Mouse (Mus musculus) heart, postnatal 0 days (tissue): ENCODE measurements at regions not wholly inside any gene's neighbourhood (a gene's known extent, or its start where the extent isn't known, plus 50 kb on each side); places are given as distances from the start of the nearest gene placed in this dataset.

ENCODE experiments used
- ATAC-seq: fragments of 200-750 bp; cut with Nextera tagmentation; 2 replicates; pipeline ENCODE4 v1.8.0; 2017; ENCODE audit warnings: low read depth, moderate number of reproducible peaks, moderate library complexity; ENCODE audit not compliant: insufficient read depth
- DNase-seq: peaks from one replicate; pipeline ENCODE4 v3.0.0-alpha.2; 2016; ENCODE audit warnings: low spot score
- H3K27ac ChIP-seq: fragments of 300-500 bp; sonication (generic); 2 replicates; pipeline ENCODE4 v1.5.1; 2014; ENCODE audit warnings: low read depth, mild to moderate bottlenecking
- H3K27me3 ChIP-seq: fragments of 300-500 bp; sonication (generic); 2 replicates; pipeline ENCODE4 v1.6.1; 2014; ENCODE audit warnings: low read length, mixed read lengths; ENCODE audit not compliant: control insufficient read depth, insufficient read depth
- H3K36me3 ChIP-seq: fragments of 300-500 bp; sonication (generic); replicated peaks from 2 replicates; pipeline ENCODE4 v1.6.1; 2014; ENCODE audit warnings: low read length, mixed read lengths; ENCODE audit not compliant: control insufficient read depth, insufficient read depth
- H3K4me1 ChIP-seq: fragments of 300-500 bp; sonication (generic); 2 replicates; pipeline ENCODE4 v1.6.1; 2014; ENCODE audit warnings: antibody characterized with exemption; ENCODE audit not compliant: control insufficient read depth, insufficient read depth
- H3K4me2 ChIP-seq: fragments of 300-500 bp; sonication (generic); 2 replicates; pipeline ENCODE4 v1.6.1; 2014; ENCODE audit warnings: low read depth, mild to moderate bottlenecking, low read length, moderate library complexity
- H3K4me3 ChIP-seq: fragments of 300-500 bp; sonication (generic); 2 replicates; pipeline ENCODE4 v1.5.1; 2014; ENCODE audit warnings: low read depth, low read length
- H3K9ac ChIP-seq: fragments of 300-500 bp; sonication (generic); replicated peaks from 2 replicates; pipeline ENCODE4 v1.6.1; 2014; ENCODE audit warnings: low read depth, low read length, mixed read lengths
- H3K9me3 ChIP-seq: fragments of 300-500 bp; sonication (generic); replicated peaks from 2 replicates; pipeline ENCODE4 v1.6.1; 2016; ENCODE audit warnings: low read length; ENCODE audit not compliant: control insufficient read depth
- CTCF ChIP-seq: IDR thresholded peaks from 2 replicates; pipeline ENCODE4 v1.5.1; 2016; ENCODE audit warnings: antibody characterized with exemption, control low read depth, low read depth
- EP300 ChIP-seq: IDR thresholded peaks from 2 replicates; pipeline ENCODE4 v1.6.1; 2016; ENCODE audit warnings: antibody characterized with exemption, low read depth
- WGBS: fragments of 180-500 bp; shearing (Covaris S2); extraction: QIAGEN DNeasy Blood & Tissue Kit; methylation state at CpG from one replicate; pipeline ENCODE4 v1.1.7; 2014; 5-methylcytosine and 5-hydroxymethylcytosine counted together

GRCm38 (mm10) chr16:25058812-25059501, 227.7 kb upstream of the Tprg start:
- TF ChIP-seq CTCF (no peak), EP300 (peak; percentile 100)
- DNase-seq = peak; percentile 100
- peak; percentile 95 for ATAC-seq

DNA sequence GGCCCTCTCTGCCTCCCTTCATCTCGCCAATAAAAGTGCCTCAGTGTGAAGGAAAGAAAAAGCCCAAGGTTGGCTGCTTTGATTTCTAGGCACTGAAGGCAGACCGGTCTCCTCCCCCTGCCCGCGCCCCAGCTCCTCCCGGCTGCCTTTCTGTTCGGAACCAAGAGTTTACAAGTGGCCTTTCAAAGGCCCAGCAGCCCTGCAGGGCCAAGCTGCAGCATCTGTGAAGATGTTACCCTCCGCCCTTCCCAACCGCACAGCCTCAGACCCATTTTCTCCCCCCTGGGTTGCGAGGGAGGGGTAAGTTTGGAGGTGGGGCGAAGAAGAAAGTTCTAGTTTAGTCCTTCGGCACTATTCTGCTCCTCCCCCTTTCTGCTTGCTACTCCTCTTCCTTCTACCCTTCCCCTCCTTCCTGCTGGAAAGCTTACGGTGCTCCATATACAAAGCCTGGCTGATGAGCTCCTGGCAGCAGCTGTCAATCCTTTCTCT, 227.1 kb upstream of the Tprg start:
- Histone ChIP-seq H3K4me1 (peaks cover 33% of the 10 kb centered on the region), H3K9me3 (no peaks in the 10 kb centered on the region), H3K4me2 (peak overlapping the region; percentile 64), H3K4me3 (peak overlapping the region; percentile 61), H3K27me3 (no peaks in the 10 kb centered on the region), H3K9ac (peak overlapping the region; percentile 66), H3K36me3 (no peaks in the 10 kb centered on the region), H3K27ac (peak overlapping the region; percentile 99)
- WGBS = 3% methylated on average over 12 of the region's 12 CpGs
- ATAC-seq (peak; percentile 14), DNase-seq (peak; percentile 80)
- TF ChIP-seq EP300 (no peak; the same call in 1 of the 2 replicates), CTCF (no peak)

More at GRCm38 (mm10) chr16:25058812-25059501, 227.7 kb upstream of the Tprg start:
- peak overlapping the region; percentile 99 for H3K27ac ChIP-seq
- H3K27me3 ChIP-seq = no peaks in the 10 kb centered on the region
- peak overlapping the region; percentile 64 for H3K4me2 ChIP-seq
- H3K4me1 ChIP-seq = peaks cover 29% of the 10 kb centered on the region
- H3K36me3 ChIP-seq = no peaks in the 10 kb centered on the region
- peak overlapping the region; percentile 61 for H3K4me3 ChIP-seq
- no peaks in the 10 kb centered on the region for H3K9me3 ChIP-seq
- under 1% methylated on average over 36 of the region's 36 CpGs for WGBS
- peak overlapping the region; percentile 79 for H3K9ac ChIP-seq

DNA sequence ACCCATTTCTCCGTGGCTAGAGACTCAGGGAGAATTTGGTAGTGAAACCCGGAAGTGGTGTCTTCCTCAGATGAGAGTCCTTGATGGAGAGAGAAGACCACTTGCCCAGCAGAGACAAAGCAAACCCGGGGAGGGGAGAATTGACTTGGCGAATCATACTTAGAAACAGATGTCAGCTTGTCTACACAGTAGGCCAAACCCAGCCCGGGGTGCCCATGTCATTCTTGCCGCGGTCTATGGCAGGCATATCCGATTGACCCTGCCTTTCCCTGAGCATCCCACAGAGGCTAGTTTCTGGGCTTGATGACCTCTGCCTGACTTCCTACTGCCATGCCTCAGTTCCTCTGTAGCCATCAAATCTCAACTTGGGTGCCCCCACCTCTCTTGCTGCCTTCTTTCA, 226.4 kb upstream of the Tprg start:
- no peak for ATAC-seq
- Histone ChIP-seq H3K36me3 (no peaks in the 10 kb centered on the region), H3K9ac (0 out of 2 replicates have a peak overlapping the region, but pooled peaks have one; percentile 66), H3K9me3 (no peaks in the 10 kb centered on the region), H3K27ac (peak overlapping the region; percentile 99), H3K4me1 (peaks cover 33% of the 10 kb centered on the region), H3K4me2 (peak overlapping the region; percentile 64; the same call in 1 of the 2 replicates), H3K27me3 (no peaks in the 10 kb centered on the region), H3K4me3 (no peak overlapping the region)
- no peak for DNase-seq
- TF ChIP-seq EP300 = no peak
- TF ChIP-seq CTCF = no peak
- WGBS = 84% methylated on average over 8 of the region's 8 CpGs

- H3K4me2 ChIP-seq = no peak overlapping the region
- DNase-seq (peak; percentile 60), ATAC-seq (no peak)
- H3K4me3 ChIP-seq = no peak overlapping the region
- TF ChIP-seq EP300 (no peak), CTCF (no peak)
- WGBS = 61% methylated on average over 4 of the region's 4 CpGs
- H3K4me1 ChIP-seq = peaks cover 38% of the 10 kb centered on the region
- H3K9me3 ChIP-seq = no peaks in the 10 kb centered on the region
- H3K27me3 ChIP-seq = no peaks in the 10 kb centered on the region
- H3K9ac ChIP-seq = no peak overlapping the region
- 0 out of 2 replicates have a peak overlapping the region, but pooled peaks have one; percentile 23 for H3K27ac ChIP-seq
- no peaks in the 10 kb centered on the region for H3K36me3 ChIP-seq
Measured at GRCm38 (mm10) chr16:25061631-25062030, 225.0 kb upstream of the Tprg start.

DNA sequence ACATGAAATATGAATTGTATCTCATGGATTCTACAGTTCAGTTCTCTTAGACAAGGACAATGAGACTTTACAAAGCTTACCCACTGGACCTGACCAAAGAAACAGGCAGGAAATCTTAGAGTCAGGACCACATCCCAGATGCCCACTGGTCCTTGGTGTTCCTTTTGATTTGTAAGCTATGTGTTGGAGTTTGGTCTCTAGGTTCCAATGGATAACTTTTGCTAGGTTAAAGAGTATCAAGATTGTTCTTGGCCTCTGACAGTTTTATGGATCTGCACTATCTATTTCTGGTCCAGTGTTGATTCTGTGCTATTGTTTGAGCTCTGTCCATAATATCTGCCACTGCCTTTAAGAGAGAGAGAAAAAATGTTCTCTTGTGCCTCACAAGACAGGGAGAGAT, 222.6 kb upstream of the Tprg start:
- TF ChIP-seq EP300 (no peak), CTCF (no peak)

DNA sequence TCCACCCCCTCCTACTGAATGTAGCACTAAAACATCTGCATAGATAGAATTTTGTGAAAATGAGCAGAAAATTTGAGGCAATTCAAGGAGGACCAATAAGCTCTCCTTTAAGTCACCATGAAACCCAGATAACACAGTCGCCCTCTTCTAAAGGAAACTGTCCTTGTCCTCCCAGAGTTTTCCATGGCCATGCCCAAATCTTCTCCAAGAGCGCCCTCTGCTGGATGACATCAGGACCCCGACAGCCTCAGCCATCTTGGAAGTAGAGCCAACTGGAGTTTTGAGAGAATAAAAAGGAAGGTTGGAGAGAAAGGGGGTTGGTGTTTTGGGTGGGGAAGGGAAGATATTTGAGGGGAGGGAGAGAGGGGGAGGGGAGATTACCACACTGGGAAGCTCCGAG, 222.1 kb upstream of the Tprg start:
- no peaks in the 10 kb centered on the region for H3K27me3 ChIP-seq
- no peak overlapping the region for H3K4me3 ChIP-seq
- no peaks in the 10 kb centered on the region for H3K36me3 ChIP-seq
- peak; percentile 85 for DNase-seq
- H3K27ac ChIP-seq = no peak overlapping the region
- peak; percentile 91 for TF ChIP-seq CTCF
- TF ChIP-seq EP300 = 0 out of 2 replicates have a peak, but pooled peaks have one; percentile 62
- H3K4me1 ChIP-seq = peaks cover 32% of the 10 kb centered on the region
- no peak overlapping the region for H3K4me2 ChIP-seq
- no peaks in the 10 kb centered on the region for H3K9me3 ChIP-seq
- WGBS = 14% methylated on average over 4 of the region's 4 CpGs
- no peak overlapping the region for H3K9ac ChIP-seq
- peak; percentile 54 for ATAC-seq

More for the DNA sequence above, 222.6 kb upstream of the Tprg start:
- H3K4me3 ChIP-seq = no peak overlapping the region
- no peak overlapping the region for H3K27ac ChIP-seq
- no peaks in the 10 kb centered on the region for H3K9me3 ChIP-seq
- no peaks in the 10 kb centered on the region for H3K27me3 ChIP-seq
- H3K36me3 ChIP-seq = no peaks in the 10 kb centered on the region
- H3K4me2 ChIP-seq = no peak overlapping the region
- H3K4me1 ChIP-seq = peaks cover 33% of the 10 kb centered on the region
- H3K9ac ChIP-seq = no peak overlapping the region
- DNase-seq = no peak
- no peak for ATAC-seq
